Mouse (Mus musculus) hindbrain, embryonic 14.5 days (tissue): ENCODE measurements around the gene Ap1g2. TPM values are rescaled to one million over a fixed set of nuclear protein-coding genes. Genes with fewer than 3 reads are reported as not detected.

Experiments used
- ATAC-seq: fragments of 200-750 bp; cut with Nextera tagmentation; 2 replicates; pipeline ENCODE4 v1.8.0; 2017; ENCODE audit warnings: moderate number of reproducible peaks, mild to moderate bottlenecking, moderate TSS enrichment, moderate library complexity; ENCODE audit not compliant: low FRiP score
- DNase-seq: peaks from one replicate; pipeline ENCODE4 v3.0.0-alpha.2; 2015; ENCODE audit warnings: low spot score
- H3K27ac ChIP-seq: fragments of 300-500 bp; sonication (generic); 2 replicates; pipeline ENCODE4 v1.5.1; 2014; ENCODE audit warnings: mild to moderate bottlenecking, moderate library complexity
- H3K27me3 ChIP-seq: fragments of 300-500 bp; sonication (generic); 2 replicates; pipeline ENCODE4 v1.6.1; 2014; ENCODE audit warnings: mild to moderate bottlenecking, low read length, mixed read lengths; ENCODE audit not compliant: control insufficient read depth, insufficient read depth
- H3K36me3 ChIP-seq: fragments of 300-500 bp; sonication (generic); replicated peaks from 2 replicates; pipeline ENCODE4 v1.6.1; 2014; ENCODE audit not compliant: control insufficient read depth, insufficient read depth
- H3K4me1 ChIP-seq: fragments of 300-500 bp; sonication (generic); replicated peaks from 2 replicates; pipeline ENCODE4 v1.6.1; 2014; ENCODE audit warnings: antibody characterized with exemption, low read length, mixed read lengths; ENCODE audit not compliant: control insufficient read depth, insufficient read depth
- H3K4me2 ChIP-seq: fragments of 300-500 bp; sonication (generic); replicated peaks from 2 replicates; pipeline ENCODE4 v1.6.1; 2014; ENCODE audit warnings: mild to moderate bottlenecking, moderate library complexity
- H3K4me3 ChIP-seq: fragments of 300-500 bp; sonication (generic); replicated peaks from 2 replicates; pipeline ENCODE4 v1.5.1; 2014; ENCODE audit warnings: mild to moderate bottlenecking, low read length
- H3K9ac ChIP-seq: fragments of 300-500 bp; sonication (generic); 2 replicates; pipeline ENCODE4 v1.6.1; 2014
- H3K9me3 ChIP-seq: fragments of 300-500 bp; sonication (generic); 2 replicates; pipeline ENCODE4 v1.6.1; 2016; ENCODE audit warnings: low read length; ENCODE audit not compliant: control insufficient read depth
- WGBS: fragments of 180-500 bp; shearing (Covaris S2); extraction: QIAGEN DNeasy Blood & Tissue Kit; methylation state at CpG from one replicate; pipeline ENCODE4 v1.1.7; 2014; 5-methylcytosine and 5-hydroxymethylcytosine counted together
- polyA plus RNA-seq: library from polyadenylated mRNA; unstranded; fragments of >200 nt; fragmentation: Nextera tagmentation; extraction: Ambion mirVana; gene quantifications from 2 replicates; pipeline ENCODE4 v1.2.1, GENCODE M21; 2014

Ap1g2 gene
- polyA plus RNA-seq, 1 experiment from 2014 or later: 6.3 TPM

DNA sequence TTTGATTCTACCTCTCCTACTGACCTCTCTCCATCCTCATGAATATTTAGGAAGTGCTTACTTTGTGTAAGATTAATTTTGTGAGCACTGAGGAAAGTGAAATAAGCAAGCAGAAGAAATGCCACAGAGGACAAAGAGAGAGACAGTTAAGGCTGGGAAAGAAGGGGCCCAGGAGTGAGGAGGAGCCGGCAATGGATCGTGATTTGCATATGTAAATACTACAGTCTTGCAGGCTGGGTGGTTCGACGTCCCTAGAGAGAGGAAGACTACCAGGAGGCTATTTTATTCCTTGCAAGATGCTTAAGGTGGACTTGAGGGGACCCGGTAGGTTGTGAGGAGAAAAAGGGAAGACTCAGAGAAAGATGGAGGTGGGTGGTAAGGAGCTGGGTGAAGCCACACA is 25.3 kb downstream of the Ap1g2 start:
- peaks cover 20% of the 10 kb centered on the region; the same call in 1 of the 2 replicates for H3K36me3 ChIP-seq
- peaks cover 47% of the 10 kb centered on the region for H3K4me1 ChIP-seq
- H3K4me2 ChIP-seq: no peak overlapping the region
- no peak for DNase-seq
- peak overlapping the region; percentile 51; the same call in 1 of the 2 replicates for H3K27ac ChIP-seq
- no peaks in the 10 kb centered on the region for H3K27me3 ChIP-seq
- ATAC-seq: no peak
- 28% methylated on average over 5 of the region's 5 CpGs for WGBS
- no peak overlapping the region for H3K9ac ChIP-seq
- no peak overlapping the region for H3K4me3 ChIP-seq
- H3K9me3 ChIP-seq: no peaks in the 10 kb centered on the region

DNA sequence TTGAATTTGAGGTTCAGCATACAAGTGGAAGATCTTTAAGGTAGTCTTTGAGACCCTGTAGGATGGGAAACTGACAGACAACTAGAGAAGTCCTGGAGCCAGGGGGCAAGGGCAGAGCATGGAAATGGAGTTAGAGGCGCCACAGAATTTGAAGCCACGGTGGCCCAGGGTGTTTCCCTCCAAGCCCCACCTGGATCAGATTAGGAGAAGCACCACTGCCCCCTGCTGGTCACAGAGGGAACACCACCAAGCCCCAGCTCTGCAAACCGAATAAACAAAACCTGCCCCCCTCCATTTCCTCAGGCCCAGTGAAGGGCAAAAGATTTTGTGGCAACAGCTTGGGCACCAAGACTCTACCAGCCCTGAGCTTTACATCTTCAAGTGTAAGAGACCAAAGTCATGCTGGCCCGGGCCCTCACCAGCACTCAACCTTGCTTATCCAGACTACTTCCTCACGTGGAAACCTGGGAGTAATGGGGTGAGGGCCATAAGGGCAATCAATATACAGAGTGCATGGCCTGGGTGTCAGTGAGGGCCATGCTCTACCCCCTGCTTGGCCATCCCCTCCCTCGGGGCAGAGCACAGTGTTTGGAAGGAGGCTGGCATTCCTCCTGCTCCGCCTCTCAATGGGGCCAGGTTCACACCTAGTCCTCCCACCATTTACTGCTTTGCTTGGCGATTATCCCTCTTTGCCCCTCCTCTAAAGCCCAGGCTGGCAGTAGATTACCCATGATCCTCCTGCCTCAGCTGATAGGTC is 27.0 kb downstream of the Ap1g2 start:
- peaks cover 37% of the 10 kb centered on the region for H3K4me1 ChIP-seq
- H3K4me2 ChIP-seq: peak overlapping the region; percentile 34
- peak overlapping the region; percentile 47 for H3K9ac ChIP-seq
- H3K36me3 ChIP-seq: peaks cover 37% of the 10 kb centered on the region; the same call in 1 of the 2 replicates
- no peak overlapping the region for H3K4me3 ChIP-seq
- no peaks in the 10 kb centered on the region for H3K27me3 ChIP-seq
- ATAC-seq: peak; percentile 18
- peak; percentile 86 for DNase-seq
- whole genome bisulfite sequencing: 23% methylated on average over 8 of the region's 8 CpGs
- H3K27ac ChIP-seq: peak overlapping the region; percentile 84
- H3K9me3 ChIP-seq: no peaks in the 10 kb centered on the region

DNA sequence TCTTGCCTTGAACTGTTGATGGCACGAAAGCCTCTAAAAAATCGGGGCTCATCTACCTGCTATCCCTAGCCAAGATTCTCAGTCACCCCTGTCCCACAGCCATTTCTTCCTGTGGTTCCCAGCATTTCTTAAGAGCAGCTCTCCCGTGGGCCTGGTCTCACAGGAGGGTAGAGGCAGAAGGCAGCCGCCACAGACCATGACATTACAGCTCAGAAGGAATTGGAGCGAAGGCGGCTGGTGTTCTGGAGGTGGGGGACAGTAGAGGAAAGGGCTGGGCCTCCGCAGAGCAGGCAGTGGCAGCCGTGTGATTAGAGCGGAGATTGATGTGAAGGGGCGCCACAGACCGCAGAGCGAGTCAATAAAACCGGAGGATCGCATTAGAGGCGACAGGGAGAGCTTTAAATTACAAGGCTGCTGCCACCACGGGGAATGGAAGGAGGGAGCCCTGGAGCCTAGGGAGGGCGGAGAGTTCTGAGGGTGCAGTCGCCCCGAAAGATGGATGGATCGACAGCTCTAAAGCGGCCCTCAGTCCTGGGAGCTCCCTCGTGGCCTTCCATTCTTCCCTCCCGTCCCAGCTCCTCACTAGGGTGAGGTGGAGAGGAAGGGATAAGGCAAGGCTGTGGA is 27.9 kb downstream of the Ap1g2 start:
- ATAC-seq: peak; percentile 56
- Histone ChIP-seq H3K27me3 (no peaks in the 10 kb centered on the region), H3K36me3 (peaks cover 39% of the 10 kb centered on the region), H3K27ac (peak overlapping the region; percentile 84), H3K4me3 (no peak overlapping the region), H3K9ac (peak overlapping the region; percentile 47), H3K4me2 (peak overlapping the region; percentile 34), H3K9me3 (no peaks in the 10 kb centered on the region), H3K4me1 (peaks cover 37% of the 10 kb centered on the region)
- under 1% methylated on average over 23 of the region's 23 CpGs for whole genome bisulfite sequencing
- DNase-seq: no peak

DNA sequence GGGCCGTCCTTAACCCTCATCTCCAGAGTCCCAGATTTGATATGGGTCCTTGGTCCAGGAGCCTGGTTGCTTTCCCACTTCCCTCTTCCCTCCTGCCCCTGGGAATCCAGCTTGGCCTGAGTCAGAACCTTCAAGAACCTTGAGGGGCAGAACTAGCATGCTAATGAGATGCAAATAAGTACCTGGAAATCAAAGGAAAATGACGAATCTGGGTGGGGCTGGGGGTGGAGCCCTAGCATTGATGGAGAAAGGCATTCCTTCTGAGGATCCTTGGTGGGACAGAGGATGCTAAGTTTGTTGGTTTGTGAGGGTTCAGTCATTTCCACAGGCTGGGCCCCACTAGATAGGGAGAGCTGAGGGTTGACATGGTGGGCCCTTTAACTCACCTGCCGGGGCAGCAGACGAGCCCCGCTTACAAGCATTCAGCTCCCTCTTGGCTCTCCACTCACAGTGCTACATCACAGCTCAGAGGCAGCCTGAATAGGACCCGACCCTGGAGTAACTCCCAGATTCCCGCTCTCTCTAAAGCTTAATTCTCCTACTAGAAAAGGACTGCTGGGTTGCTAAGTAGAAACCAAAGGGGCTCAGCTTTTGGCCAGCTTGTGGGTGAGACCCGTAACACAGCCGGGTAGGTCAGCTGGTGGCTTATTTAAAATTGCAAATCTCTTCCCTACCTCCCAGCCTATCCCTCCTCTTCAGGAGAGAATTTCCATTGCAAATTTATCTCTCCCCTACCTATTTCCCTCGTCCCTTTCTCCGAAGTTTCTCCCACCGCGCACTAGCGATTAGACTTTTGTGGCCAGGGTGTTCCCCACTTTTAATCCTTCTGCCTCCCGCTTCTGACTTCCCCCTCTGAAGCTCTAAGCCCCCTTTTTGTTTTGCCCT is 28.7 kb downstream of the Ap1g2 start:
- WGBS: 10% methylated on average over 15 of the region's 15 CpGs

DNA sequence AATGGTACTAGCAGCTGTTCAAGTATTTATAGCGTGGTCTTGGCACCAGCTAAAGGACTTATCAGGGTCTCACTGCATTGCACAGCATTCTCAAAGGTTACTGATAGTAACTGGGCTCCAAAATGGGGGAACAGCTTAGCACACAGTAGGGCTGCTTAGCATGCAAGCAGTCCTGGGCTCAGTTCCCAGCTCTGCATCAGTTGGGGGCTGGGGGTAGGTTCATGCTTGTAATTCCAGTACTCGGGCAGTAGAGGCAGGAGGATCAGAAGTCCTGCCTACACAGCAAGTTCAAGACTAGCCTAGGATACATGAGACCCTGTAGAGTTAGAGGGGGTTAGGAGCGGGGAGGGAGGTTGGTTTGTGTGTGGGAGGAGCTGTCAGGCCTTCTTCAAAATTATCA is 29.4 kb downstream of the Ap1g2 start:
- H3K27ac ChIP-seq: no peak overlapping the region
- peak overlapping the region; percentile 47; the same call in 1 of the 2 replicates for H3K9ac ChIP-seq

More for the DNA sequence above, 28.7 kb downstream of the Ap1g2 start:
- H3K4me1 ChIP-seq: peaks cover 37% of the 10 kb centered on the region
- ATAC-seq (peak; percentile 29), DNase-seq (peak; percentile 52)
- no peak overlapping the region for H3K4me3 ChIP-seq
- peak overlapping the region; percentile 47 for H3K9ac ChIP-seq
- H3K27ac ChIP-seq: peak overlapping the region; percentile 84
- H3K4me2 ChIP-seq: peak overlapping the region; percentile 34
- H3K27me3 ChIP-seq: no peaks in the 10 kb centered on the region
- H3K9me3 ChIP-seq: no peaks in the 10 kb centered on the region
- H3K36me3 ChIP-seq: peaks cover 41% of the 10 kb centered on the region

DNA sequence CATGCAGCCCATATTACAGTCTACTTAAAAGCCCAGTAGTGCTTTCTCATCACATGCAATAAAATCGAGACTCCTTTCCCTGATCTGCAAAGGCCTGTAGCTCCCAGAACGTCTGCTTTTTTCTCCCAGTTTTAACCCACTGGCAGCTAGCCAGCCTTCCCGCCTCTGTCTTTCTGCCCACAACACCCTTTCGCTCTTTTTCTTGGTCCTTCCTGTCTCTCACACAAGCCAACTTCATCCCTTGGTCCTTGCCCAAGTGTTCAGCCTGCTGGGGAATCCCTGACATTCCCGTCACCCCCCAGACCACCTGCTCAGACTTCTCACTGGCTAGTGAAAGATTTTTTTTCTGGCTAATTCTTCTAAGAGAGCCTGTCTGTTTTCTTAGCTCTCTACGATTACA is 30.2 kb downstream of the Ap1g2 start:
- peaks cover 46% of the 10 kb centered on the region for H3K36me3 ChIP-seq
- 44% methylated on average over 6 of the region's 6 CpGs for WGBS
- no peak for DNase-seq
- no peak for ATAC-seq
- no peak overlapping the region for H3K9ac ChIP-seq
- peaks cover 37% of the 10 kb centered on the region for H3K4me1 ChIP-seq
- no peak overlapping the region for H3K4me3 ChIP-seq
- no peaks in the 10 kb centered on the region for H3K27me3 ChIP-seq
- no peak overlapping the region; the same call in 1 of the 2 replicates for H3K27ac ChIP-seq
- no peak overlapping the region for H3K4me2 ChIP-seq
- H3K9me3 ChIP-seq: no peaks in the 10 kb centered on the region

More for the DNA sequence above, 29.4 kb downstream of the Ap1g2 start:
- peaks cover 41% of the 10 kb centered on the region for H3K36me3 ChIP-seq
- no peaks in the 10 kb centered on the region for H3K9me3 ChIP-seq
- DNase-seq (no peak), ATAC-seq (no peak)
- no peak overlapping the region for H3K4me2 ChIP-seq
- H3K27me3 ChIP-seq: no peaks in the 10 kb centered on the region
- WGBS: 68% methylated on average over 3 of the region's 3 CpGs
- peaks cover 37% of the 10 kb centered on the region for H3K4me1 ChIP-seq
- no peak overlapping the region for H3K4me3 ChIP-seq

DNA sequence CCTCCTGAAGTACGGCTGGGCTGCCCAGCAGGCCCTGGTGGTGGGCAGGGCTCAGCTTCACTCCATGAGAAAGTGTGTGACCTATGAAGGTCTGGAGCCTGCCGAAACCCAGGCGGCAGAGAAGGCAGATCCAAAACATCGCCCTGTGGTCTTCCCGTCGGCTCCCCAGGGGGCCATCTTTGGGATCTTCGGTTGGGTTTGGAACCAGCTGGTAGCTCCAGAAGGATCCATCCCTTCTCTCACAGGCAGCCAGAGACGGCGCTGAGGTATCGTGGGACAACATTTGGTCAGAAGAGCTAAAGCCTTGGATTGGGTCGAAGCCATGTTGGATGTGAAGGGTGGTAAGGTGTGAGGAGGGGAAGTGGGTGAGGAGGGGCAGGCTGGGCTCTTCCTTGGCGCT is 32.0 kb downstream of the Ap1g2 start:
- H3K27me3 ChIP-seq: no peaks in the 10 kb centered on the region
- H3K4me2 ChIP-seq: no peak overlapping the region
- no peak overlapping the region for H3K9ac ChIP-seq
- DNase-seq (no peak), ATAC-seq (no peak)
- H3K27ac ChIP-seq: no peak overlapping the region
- H3K4me1 ChIP-seq: peaks cover 33% of the 10 kb centered on the region
- H3K36me3 ChIP-seq: peaks cover 64% of the 10 kb centered on the region
- no peaks in the 10 kb centered on the region for H3K9me3 ChIP-seq
- no peak overlapping the region for H3K4me3 ChIP-seq
- WGBS: 94% methylated on average over 12 of the region's 12 CpGs

DNA sequence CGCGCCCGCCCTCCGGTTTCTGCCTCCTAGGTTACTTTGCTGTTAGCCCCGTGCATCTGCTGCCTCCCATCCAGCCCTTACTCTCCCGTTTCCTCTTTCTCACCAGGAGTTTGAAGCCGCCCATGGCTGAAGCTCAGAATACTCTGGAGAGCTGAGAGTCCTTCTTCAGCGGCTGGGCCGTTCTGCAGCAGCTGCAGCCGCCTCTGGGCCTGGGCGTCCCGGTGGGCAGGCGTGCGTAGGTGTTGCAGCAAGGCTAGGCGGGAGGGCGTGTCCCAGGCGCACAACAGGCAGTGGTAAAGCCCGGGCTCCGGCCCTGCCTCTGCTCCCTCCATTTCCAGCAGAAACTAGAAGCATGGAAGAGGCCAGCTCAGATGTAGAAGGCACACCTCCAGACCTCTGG is 34.6 kb downstream of the Ap1g2 start:
- no peaks in the 10 kb centered on the region for H3K9me3 ChIP-seq
- no peak overlapping the region for H3K4me2 ChIP-seq
- no peak overlapping the region for H3K4me3 ChIP-seq
- no peak overlapping the region for H3K27ac ChIP-seq
- ATAC-seq (no peak), DNase-seq (no peak)
- peaks cover 90% of the 10 kb centered on the region for H3K36me3 ChIP-seq
- 32% methylated on average over 19 of the region's 19 CpGs for WGBS
- no peak overlapping the region for H3K9ac ChIP-seq
- H3K4me1 ChIP-seq: peaks cover 7% of the 10 kb centered on the region
- no peaks in the 10 kb centered on the region for H3K27me3 ChIP-seq

DNA sequence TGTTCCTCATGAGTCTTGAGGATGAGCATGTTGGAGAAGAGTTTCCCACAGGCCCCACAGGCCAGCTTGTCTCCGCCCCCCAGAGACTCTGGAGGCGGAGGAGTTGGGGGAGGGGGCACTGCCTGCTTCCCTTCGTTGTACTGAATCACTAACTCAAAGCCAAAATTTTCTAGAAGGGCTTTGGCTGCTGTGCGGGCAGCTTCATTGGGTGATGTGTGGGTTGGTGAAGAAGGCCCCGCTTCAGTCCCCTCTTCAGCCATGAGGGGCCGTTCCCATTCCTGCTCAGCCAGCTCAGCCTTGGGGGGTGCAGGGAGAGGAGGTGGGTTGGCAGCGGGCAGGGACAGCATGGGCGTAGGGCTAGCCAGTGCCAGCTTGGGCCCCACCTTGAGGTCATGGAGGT is 40.4 kb downstream of the Ap1g2 start:
- Histone ChIP-seq H3K27me3 (no peaks in the 10 kb centered on the region), H3K9ac (no peak overlapping the region), H3K9me3 (no peaks in the 10 kb centered on the region), H3K36me3 (peaks cover 94% of the 10 kb centered on the region), H3K4me1 (peaks cover 15% of the 10 kb centered on the region; the same call in 1 of the 2 replicates), H3K4me3 (no peak overlapping the region), H3K4me2 (no peak overlapping the region), H3K27ac (no peak overlapping the region)
- ATAC-seq: no peak
- no peak for DNase-seq
- 91% methylated on average over 8 of the region's 8 CpGs for WGBS
